Mouse (Mus musculus) adrenal gland, adult 8-10 months (tissue): ENCODE measurements at regions not wholly inside any gene's neighbourhood (a gene's known extent, or its start where the extent isn't known, plus 50 kb on each side); places are given as distances from the start of the nearest gene placed in this dataset.
"Not testable (repeated sequence)": the region's sequence is repeated elsewhere in the genome, so short reads cannot be mapped to it uniquely, and the experiment has no call there.

Experiments
- DNase-seq: peaks from one replicate; pipeline ENCODE4 v3.0.0; 2022

DNA sequence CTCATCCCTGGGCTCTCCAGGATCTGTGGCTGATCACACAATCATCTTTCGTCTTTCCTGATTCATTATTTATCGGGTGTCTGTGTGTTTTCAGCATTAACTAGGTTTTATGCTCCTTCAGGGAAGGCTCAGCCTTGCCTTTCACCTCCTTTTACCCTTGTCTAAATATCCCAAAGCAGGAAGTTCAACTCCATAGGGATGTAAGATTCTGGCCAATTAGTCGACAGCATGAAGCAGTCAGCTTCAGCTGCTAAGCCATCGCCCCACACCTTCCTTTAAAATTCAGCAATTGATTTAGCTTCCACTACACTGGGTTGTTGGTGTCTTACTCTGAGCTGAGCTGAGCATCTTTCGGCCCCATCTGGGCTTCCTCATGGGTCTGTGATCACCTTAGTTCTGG lies 230.9 kb upstream of the Dpp6 start:
- DNase-seq, result no peak

DNA sequence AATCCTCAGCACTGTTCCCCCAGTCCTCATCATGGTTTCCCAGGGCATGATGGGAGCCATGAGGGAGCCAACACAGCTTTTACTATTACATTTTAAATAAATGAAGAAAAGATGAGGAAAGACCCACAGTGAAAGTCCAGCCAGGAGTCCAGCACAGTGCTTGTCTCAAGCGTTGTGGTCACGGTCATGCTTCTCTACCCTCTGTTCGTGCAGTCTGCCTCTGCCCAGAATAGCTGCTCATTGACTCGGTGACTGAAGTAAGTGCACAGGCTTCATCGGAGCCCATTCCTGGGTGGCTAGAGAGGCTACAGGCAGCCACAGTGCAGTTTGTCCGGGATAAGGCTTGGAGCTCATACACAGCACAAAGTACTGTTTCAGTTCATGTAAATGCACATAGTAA lies 226.1 kb upstream of the Dpp6 start:
- no peak for DNase-seq

DNA sequence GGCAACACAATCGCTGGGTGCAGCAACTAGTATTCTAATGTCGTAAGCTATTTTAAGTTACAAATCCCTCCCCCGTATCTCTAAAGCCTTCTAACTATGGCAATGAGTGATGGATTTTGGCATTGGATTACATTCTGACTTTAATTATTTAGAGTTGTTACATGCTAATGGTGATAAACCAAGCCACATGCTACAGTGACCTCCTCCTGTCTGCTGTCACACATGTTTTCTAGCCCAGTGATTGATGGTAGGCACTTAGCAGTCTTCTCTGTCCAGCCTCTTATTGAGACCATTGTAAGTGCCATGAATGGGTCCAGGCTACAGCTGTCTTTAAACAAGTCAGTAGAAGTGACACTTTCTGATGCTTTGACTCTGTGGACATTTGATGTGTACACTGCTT lies 224.7 kb upstream of the Dpp6 start:
- no peak for DNase-seq

DNA sequence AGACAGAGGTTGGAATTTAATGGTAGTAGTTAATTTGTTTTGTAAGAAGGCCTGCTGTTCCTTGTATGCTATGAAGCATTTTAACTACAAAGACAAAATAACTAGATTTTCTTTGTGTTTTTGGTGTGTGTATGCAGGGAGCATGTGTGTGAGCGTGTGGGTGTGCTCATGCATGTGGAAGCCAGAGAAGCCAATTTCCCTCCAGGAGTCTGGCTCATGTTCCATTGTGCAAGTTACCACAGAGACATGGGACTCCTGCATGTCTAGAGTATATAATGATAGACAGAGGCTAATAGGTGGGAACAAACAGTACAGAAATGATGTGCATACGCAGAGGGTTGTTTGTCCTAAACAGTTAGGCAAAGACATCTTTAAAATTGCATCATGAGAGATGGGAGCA lies 219.0 kb upstream of the Dpp6 start:
- no peak for DNase-seq

DNA sequence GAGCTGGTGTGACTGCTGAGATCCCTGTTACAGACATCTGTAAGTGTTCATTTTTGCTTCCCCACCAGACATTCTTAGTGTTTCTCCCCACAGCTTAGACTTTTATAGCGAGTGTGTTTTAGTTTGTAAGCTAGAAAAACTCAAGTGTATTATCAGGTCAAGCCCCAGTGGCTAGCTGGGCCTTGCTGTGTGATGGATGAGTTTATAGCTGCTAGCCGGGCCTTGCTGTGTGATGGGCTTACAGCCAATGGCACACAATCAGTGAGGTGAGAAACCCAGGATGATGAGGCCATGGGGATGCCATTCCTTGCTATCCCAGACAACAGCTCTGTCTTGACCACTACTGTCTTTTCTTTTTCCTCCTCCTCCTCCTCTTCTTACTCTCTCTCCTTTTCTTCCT lies 197.7 kb upstream of the Dpp6 start:
- no peak for DNase-seq

DNA sequence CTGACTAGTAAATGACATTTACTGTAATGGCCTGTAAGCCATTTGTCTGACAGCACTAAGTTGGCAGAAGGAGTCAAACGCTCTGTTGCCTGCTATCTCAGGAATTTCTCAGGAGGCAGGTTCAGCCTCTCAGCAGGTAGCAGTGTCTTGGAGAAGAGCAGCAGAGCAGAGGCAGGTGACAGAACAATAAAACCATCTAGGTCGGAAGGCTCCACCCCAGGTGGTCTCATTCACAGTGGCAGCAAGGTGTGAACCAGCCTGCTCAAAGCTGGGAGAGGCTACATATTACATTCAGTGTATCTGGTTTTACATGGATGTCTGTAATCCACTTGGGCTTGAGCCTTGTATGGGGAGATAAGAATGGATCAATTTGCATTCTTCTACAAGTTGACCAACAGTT lies 194.9 kb upstream of the Dpp6 start:
- no peak for DNase-seq

DNA sequence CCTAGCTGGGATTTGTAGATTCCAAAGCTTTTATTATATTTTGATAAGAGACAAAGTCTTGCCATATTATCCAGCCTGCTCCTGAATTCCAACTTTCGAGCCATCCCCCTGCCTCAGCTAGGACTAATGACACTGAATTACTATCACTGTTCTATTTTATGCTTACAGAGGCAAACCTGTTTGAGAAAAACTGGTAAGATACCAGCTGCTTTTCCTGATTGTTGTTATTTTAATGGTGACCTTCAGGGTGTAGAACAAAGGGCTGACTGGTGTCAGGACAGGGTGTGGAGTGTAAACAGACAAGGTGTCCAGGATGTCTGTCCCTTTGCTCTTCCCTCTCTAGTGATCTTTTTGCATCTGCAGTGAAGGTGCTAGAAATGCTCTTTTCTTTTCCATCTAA lies 145.5 kb upstream of the Dpp6 start:
- DNase-seq, result no peak

DNA sequence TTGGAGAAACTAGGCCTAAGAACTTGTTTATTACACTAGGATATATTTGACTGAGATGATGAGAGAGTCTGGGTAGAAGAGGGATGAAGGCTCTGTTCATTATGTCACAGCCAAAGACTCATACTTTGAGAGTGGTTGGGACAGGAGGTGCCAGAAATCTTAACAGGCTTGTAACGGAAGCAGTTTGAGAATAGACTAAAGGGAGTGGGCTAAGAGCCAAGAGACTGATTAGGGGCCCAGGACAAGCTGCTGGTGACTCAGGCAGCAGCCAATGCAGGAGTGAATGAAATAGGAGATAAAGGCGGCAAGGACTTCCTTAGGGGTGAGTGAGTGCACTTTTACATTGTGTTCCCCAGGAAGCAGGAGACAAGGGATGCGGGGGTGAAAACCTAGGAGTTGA lies 127.2 kb upstream of the Dpp6 start:
- no peak for DNase-seq

DNA sequence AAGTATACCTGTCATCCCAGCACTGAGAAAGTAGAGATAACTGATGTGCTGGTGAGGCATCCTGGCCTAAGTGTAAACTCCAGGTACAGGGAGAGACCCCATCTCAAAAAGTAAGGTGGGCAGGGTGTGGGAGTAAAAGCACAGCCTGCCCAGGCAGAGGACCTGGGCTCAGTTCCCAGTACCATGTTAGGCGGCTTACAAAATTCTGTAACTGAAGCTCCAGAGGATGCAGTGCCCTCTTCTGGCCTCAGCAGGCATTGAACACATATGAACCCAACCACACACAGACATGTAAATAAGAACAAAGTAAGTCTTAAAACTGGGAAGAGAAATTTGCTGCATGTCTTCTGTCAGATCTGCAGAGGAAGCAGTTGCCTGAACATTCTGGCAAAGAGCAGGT lies 125.9 kb upstream of the Dpp6 start:
- no peak for DNase-seq

DNA sequence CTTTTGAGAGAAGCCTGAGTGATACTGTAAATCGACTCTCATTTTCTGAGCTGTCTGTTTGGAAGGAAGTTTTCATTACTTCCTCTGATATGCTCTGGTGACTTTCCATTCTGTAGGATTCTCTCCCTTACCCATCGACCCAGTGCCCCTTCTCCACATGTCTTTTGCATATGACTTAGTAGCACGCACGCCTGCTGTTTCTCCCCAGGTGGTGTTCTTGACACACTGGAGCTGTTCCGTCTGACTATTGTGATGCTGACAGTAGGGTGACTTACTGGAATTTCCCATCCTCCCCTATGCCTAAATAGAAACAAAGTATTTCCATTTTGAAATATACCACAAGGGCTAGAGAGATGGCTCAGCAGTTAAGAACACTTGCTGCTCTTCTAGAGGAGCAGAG lies 125.0 kb upstream of the Dpp6 start:
- no peak for DNase-seq

DNA sequence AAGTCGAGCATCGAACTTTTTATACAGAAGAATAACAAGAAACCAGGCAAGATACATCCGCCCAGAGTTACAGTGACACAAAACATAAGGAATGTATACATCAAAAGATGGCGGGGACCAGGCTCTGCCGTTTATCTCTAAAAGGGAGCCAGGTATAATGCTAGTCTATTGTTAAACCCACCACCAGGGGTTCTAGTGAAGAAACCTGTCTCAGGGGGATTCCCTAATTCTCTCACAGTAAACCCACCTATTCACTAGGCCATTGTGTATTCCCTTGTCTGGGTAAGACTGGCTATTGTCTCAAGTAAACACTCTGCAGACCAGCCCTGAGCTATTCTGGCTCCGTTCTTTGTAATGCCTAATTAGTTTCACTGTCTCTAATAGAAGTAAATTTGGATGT lies 113.4 kb upstream of the Dpp6 start:
- DNase-seq, result not testable (repeated sequence)

DNA sequence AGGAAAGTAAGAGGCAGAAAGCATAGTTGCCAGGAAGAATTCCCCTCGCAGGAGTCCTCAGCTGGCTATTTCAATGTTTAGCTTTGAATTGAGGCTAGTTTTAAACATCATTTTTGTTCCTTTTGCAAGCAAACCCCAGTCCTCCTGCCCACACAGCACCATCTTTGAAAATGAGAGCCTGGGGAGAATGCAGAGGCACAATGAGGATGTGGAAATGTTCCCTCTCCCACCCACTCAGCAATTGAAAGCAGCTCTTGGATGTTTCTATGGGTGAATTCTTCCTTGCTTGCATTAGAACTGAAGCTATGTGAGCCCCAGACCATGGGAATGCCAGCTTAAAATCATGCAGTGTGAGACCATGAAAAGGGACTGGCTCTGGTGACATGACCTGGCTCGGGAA lies 109.3 kb upstream of the Dpp6 start:
- DNase-seq, result no peak

DNA sequence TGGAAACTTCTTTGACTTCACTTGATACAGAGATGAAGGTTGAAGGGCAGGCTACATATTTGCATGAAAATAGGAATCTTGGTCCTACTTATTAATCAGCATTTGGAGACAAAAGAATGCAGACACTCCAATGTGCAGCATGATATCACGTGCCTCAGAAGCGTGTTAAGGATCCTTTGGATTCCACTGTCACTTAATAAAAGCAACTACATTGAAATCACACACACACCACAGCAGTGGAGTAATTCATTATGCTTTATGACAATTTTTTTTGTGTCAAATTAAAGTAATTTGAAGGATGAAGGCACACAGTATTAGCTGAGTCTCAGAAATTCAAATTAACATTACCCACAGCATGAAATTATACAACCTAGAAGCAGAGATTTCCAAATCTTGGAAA lies 92.5 kb upstream of the Dpp6 start:
- DNase-seq, result no peak

DNA sequence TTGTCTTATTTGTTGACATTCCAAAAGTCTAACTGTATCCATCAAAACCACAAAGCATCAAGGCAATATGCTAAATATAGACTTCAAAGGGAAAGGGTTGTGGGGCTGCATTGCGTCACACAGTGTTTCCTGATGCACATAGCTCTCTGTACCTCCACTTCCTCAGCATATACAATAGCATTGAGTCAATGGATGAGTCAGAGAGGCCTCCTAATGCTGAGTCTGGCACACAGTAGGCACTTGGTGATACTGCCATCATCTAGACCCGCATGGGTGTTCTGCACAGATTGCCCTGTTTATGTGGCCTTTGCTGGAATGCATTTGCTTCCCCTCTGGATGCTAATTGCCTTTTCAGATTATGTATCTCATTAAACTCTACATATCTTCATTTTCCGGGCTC lies 91.0 kb upstream of the Dpp6 start:
- no peak for DNase-seq

DNA sequence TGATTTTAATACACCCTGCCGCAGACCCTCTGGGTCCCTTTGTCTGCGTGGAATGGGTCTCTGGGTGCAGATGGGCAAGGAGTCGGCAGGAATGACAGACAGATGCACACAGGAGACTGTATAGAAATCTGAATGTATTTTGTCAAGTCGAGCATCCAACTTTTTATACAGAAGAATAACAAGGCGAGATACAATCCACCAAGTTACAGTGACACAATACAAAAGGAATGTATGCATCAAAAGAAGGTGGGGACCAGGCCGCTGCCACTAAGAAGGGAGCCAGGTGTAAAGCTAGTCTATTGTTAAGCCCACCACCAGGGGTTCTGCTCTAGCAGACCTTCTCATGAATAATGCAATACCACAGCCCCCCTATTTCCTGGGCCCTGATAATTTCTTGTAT lies 65.8 kb upstream of the Dpp6 start:
- DNase-seq, result not testable (repeated sequence)

DNA sequence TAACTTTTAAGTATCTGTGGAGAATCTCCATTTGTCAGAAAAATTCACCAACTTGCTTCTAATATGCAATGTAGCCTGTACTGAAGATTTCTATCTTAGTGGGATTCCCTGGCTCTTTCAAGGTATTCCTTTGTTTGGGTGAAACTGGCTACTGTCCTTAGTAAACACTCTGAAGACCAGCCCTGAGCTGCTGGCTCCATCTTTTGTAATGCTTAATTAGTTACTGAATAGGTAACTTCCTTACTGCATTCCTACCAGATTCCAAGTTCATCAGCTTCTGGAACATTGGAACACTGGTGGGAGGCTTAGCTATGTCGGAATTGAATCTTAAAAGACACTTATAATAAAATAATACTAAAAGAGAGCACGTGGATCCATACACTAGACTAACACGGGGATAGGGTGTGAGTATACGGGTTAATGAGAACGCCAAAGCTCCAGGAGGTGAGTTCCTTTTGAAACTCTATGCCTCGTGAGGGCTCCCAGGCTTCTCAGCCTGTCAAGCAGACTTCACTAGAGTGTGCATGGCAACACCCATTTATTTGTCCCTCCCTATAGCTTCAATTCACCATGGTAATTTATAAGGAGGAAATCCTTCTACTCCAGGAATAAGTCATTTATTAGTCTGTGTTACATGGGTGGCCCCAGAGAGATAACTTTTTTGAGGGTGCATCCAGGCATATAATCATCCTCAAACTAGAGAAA lies 65.2 kb upstream of the Dpp6 start:
- not testable (repeated sequence) for DNase-seq

DNA sequence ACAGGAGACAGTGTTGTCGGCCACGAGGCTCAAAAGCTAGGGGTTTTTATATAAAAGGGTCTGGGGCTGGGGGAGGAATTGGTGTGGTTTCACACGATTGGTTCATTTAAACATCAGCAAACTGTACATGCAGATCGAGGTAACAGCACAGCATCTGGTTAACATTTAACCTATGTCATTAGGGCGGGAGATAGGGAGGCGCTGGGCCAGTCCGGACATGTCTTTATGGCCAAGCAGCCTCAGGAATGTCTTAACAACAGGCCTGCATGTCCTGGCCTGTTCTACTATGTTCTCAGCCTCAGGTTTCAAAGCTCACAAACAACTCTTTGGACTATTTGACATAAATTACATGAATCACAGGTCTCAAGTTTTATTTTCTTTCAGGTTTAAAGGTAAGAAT lies 62.9 kb upstream of the Dpp6 start:
- not testable (repeated sequence) for DNase-seq
